Mouse (Mus musculus): ENCODE data around the gene Gcnt4. TPM values are rescaled to one million over a fixed set of nuclear protein-coding genes. Genes with fewer than 3 reads are reported as not detected.

Gene Gcnt4
- polyA plus RNA-seq (2011; ENCODE audit: insufficient read depth, insufficient read length, low read depth, missing spikeins) = 1.2 and 1.9 TPM in 2 replicates

DNA sequence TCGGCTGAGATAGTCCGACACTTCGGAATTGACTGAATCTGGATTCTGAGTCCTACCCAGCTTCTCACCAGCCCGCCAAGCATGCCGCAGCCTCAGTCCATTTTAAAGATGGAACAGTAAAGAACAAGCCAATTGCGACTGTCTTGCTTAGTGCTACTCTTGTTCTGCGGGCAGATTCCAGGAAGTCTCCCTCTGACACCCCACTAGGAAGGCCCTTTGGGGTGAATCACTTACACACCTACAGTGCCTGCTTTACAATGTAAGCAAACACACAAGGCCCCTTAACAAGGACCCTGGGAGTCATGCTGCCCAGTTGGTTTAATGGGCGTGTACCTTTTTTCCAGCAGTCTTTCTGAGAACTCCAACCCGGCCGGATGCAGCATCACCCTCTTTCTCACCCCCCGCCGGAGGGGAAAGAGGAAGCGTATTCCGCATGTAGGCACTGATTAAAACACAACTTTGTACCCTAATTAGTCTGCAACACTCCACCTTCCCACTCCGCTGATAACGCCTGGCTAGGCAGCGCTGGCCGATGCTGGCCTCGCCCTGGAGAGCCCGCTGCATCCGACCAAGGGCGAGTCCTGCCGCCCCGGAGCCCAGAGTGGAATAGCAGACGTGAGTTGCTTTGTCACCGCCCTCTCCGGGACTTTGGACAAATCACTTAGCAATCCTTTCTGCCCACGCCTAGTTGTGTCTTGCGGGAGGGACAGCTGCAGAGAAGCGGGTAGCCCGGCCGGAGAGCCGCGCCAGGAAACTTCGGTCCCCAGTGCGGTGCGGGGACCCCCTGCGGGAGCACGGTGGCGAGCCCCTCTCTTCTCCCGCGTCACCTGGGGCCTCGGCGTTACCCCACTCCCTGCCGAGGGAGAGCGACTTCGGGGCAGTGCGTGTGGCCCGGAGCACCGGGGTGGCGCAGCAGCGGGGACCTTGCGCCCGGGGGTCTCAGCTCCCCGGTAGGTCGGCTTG is at the start of gene Gcnt4:
TSS of gene Gcnt4 (plus strand) at position 691 of the 963 bp plus-strand sequence.
- peak within 1 kb of the TSS; percentile 63 for H3K9ac ChIP-seq (ENCODE audit: low read depth, poor library complexity, severe bottlenecking)
- TF ChIP-seq EP300 (IDR thresholded peaks at IDR 0.05; ENCODE audit: insufficient read depth, low read depth, low read length) = no peak
- H3K9me3 ChIP-seq (replicated peaks; ENCODE audit: control insufficient read depth, insufficient read depth, low read length, poor library complexity, severe bottlenecking) = no peaks in the 10 kb centered on the region
- no peaks in the 10 kb centered on the region for H3K4me1 ChIP-seq (ENCODE audit: control insufficient read depth, insufficient read depth, low read length)
- H3K27ac ChIP-seq (ENCODE audit: insufficient read depth, low read length) = no peak within 1 kb of the TSS
- peaks cover 15% of the 10 kb centered on the region for H3K27me3 ChIP-seq (ENCODE audit: control insufficient read depth, insufficient read depth, low read length, poor library complexity, severe bottlenecking)
- peak within 1 kb of the TSS; percentile 53 for H3K4me3 ChIP-seq (ENCODE audit: low read depth, low read length)
- no peaks in the 10 kb centered on the region for H3K36me3 ChIP-seq (ENCODE audit: control insufficient read depth, insufficient read depth, low read length, poor library complexity, severe bottlenecking)

DNA sequence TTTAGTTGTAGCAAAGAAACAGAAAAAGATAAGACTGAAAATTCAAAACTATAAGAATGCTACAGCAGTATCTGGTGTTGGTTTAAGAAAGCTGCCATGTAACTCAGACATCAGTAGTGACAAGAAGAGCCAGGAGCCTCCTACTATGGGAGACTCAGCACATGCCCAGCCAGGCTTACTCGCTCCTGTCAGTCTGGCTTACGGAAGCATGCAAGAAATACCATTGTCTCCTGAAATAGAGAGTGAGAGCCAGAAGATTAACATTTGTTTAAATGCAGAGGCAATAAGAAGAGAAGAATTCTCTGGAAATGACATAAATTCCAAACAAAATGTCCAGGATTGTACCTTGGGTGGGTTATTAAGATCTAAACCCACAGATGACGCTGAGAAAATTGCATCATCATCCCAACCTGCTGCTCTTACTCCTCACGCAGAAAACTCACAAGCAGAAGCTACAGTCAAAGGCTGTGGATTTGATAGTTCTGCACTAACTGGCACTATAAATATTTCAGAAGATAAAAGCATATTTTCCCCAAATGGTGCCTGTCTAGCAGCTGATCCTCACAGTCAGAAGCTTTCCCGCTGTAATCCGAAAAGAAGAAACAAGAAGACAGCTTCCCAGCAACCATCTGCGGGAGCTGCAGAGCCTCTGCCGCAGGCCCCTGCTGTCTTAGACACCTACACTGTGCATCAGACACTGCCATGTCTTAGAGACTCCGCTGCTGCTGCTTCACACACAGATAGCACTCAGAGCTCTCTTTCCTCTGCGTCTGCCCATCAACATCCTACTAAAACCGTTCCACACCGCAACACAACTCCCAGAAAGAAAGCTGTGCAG is 46.0 kb upstream of the Gcnt4 start:
- Histone ChIP-seq H3K9ac (ENCODE audit: low read depth, poor library complexity, severe bottlenecking) (no peak overlapping the region), H3K27ac (ENCODE audit: insufficient read depth, low read length) (no peak overlapping the region), H3K36me3 (ENCODE audit: control insufficient read depth, insufficient read depth, low read length, poor library complexity, severe bottlenecking) (no peaks in the 10 kb centered on the region), H3K4me1 (ENCODE audit: control insufficient read depth, insufficient read depth, low read length) (no peaks in the 10 kb centered on the region), H3K27me3 (ENCODE audit: control insufficient read depth, insufficient read depth, low read length, poor library complexity, severe bottlenecking) (no peaks in the 10 kb centered on the region; the same call in none of the 2 replicates), H3K9me3 (replicated peaks; ENCODE audit: control insufficient read depth, insufficient read depth, low read length, poor library complexity, severe bottlenecking) (no peaks in the 10 kb centered on the region), H3K4me3 (ENCODE audit: low read depth, low read length) (no peak overlapping the region)
- no peak for TF ChIP-seq CTCF (IDR thresholded peaks at IDR 0.05; ENCODE audit: low read depth, low read length)
- TF ChIP-seq EP300 (IDR thresholded peaks at IDR 0.05; ENCODE audit: insufficient read depth, low read depth, low read length) = no peak
- TF ChIP-seq POLR2A (IDR thresholded peaks at IDR 0.05; ENCODE audit: insufficient read depth, low read length) = no peak

DNA sequence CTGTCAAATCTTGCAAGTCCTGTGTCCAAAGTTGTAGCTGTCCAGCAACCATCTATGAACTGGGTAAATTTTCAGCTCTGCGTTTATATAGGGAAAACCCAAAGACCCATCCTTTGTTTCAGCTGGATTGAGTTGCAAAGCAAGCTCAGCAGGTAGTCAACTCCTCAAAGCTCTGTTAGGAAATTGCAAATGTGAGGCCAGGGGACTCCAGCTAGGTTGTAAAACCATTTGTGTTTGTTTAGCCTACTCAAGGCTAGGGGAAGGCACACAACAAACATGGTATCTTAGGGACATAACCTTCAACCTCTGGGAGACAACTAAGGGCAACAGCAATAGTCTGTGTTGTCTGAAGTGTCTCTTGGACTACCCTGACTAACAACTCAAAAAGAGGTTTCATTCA is 40.0 kb upstream of the Gcnt4 start:
- Histone ChIP-seq H3K4me1 (ENCODE audit: control insufficient read depth, insufficient read depth, low read length) (no peaks in the 10 kb centered on the region), H3K36me3 (ENCODE audit: control insufficient read depth, insufficient read depth, low read length, poor library complexity, severe bottlenecking) (no peaks in the 10 kb centered on the region), H3K4me3 (ENCODE audit: low read depth, low read length) (no peak overlapping the region), H3K27me3 (ENCODE audit: control insufficient read depth, insufficient read depth, low read length, poor library complexity, severe bottlenecking) (no peaks in the 10 kb centered on the region; the same call in none of the 2 replicates), H3K9ac (ENCODE audit: low read depth, poor library complexity, severe bottlenecking) (no peak overlapping the region), H3K27ac (ENCODE audit: insufficient read depth, low read length) (no peak overlapping the region), H3K9me3 (replicated peaks; ENCODE audit: control insufficient read depth, insufficient read depth, low read length, poor library complexity, severe bottlenecking) (no peaks in the 10 kb centered on the region)
- TF ChIP-seq POLR2A (IDR thresholded peaks at IDR 0.05; ENCODE audit: insufficient read depth, low read length) = no peak
- no peak for TF ChIP-seq CTCF (IDR thresholded peaks at IDR 0.05; ENCODE audit: low read depth, low read length)
- TF ChIP-seq EP300 (IDR thresholded peaks at IDR 0.05; ENCODE audit: insufficient read depth, low read depth, low read length) = no peak

DNA sequence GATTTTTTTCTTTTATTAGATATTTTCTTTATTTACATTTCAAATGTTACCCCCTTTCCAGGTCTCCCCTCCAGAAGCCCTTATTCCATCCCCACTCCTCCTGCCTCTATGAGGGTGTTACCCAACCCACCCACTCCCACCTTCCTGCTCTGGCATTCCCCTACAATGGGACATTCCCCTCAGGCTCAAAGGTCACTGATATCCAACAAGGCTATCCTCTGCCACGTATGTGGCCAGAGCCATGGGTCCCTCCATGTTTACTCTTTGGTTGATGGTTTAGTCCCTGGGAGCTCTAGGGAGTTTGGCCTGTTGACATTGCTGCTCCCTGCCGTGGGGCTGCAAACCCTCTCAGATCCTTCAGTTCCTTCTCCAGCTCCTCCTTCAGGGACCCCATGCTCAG is 34.5 kb upstream of the Gcnt4 start:
- Histone ChIP-seq H3K4me3 (ENCODE audit: low read depth, low read length) (no peak overlapping the region), H3K4me1 (ENCODE audit: control insufficient read depth, insufficient read depth, low read length) (no peaks in the 10 kb centered on the region), H3K27ac (ENCODE audit: insufficient read depth, low read length) (no peak overlapping the region), H3K9ac (ENCODE audit: low read depth, poor library complexity, severe bottlenecking) (no peak overlapping the region), H3K36me3 (ENCODE audit: control insufficient read depth, insufficient read depth, low read length, poor library complexity, severe bottlenecking) (no peaks in the 10 kb centered on the region), H3K27me3 (ENCODE audit: control insufficient read depth, insufficient read depth, low read length, poor library complexity, severe bottlenecking) (peaks cover 1% of the 10 kb centered on the region; the same call in 1 of the 2 replicates), H3K9me3 (replicated peaks; ENCODE audit: control insufficient read depth, insufficient read depth, low read length, poor library complexity, severe bottlenecking) (no peaks in the 10 kb centered on the region)
- TF ChIP-seq CTCF (IDR thresholded peaks at IDR 0.05; ENCODE audit: low read depth, low read length) (no peak), EP300 (IDR thresholded peaks at IDR 0.05; ENCODE audit: insufficient read depth, low read depth, low read length) (no peak), POLR2A (IDR thresholded peaks at IDR 0.05; ENCODE audit: insufficient read depth, low read length) (no peak)

DNA sequence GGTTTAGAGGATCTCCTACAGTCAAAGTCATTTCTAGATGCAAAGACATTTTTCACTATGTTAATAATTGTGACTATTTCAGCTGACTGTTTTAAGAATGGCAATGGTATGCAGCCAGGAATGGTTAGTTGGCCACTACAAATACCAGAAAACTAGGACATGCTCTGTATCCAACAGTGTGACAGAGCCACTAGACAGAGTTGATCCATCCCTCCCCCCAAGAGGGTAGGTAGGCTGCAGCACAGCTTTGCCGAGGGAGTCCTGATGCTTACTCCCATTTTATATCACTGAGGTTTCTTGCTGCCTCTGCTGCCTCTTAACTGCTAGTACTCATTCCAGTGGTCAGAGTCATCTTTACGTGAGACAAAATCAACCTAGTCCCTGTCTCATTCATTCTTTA is 29.3 kb upstream of the Gcnt4 start:
- Histone ChIP-seq H3K27me3 (ENCODE audit: control insufficient read depth, insufficient read depth, low read length, poor library complexity, severe bottlenecking) (peaks cover 1% of the 10 kb centered on the region; the same call in 1 of the 2 replicates), H3K36me3 (ENCODE audit: control insufficient read depth, insufficient read depth, low read length, poor library complexity, severe bottlenecking) (no peaks in the 10 kb centered on the region), H3K4me3 (ENCODE audit: low read depth, low read length) (no peak overlapping the region), H3K27ac (ENCODE audit: insufficient read depth, low read length) (no peak overlapping the region), H3K9ac (ENCODE audit: low read depth, poor library complexity, severe bottlenecking) (no peak overlapping the region), H3K4me1 (ENCODE audit: control insufficient read depth, insufficient read depth, low read length) (no peaks in the 10 kb centered on the region), H3K9me3 (replicated peaks; ENCODE audit: control insufficient read depth, insufficient read depth, low read length, poor library complexity, severe bottlenecking) (no peaks in the 10 kb centered on the region)
- TF ChIP-seq EP300 (IDR thresholded peaks at IDR 0.05; ENCODE audit: insufficient read depth, low read depth, low read length) = no peak
- TF ChIP-seq POLR2A (IDR thresholded peaks at IDR 0.05; ENCODE audit: insufficient read depth, low read length) = no peak
- TF ChIP-seq CTCF (IDR thresholded peaks at IDR 0.05; ENCODE audit: low read depth, low read length) = no peak

Data from ES-Bruce4 (cell line).